ENCODE assay signal across 18 mouse cellular contexts in genomic region chr12:73347202-73347601, GRCm38 (mm10).
"Had no signal": no experiment of that assay in that cellular context is flagged by ENCODE, and none has a peak within 500 bp of the region (broad histone marks: within the 10 kb centered on the region; RNA-seq: fewer than 3 reads in every experiment).

No protein-coding gene starts in this region.

- H3K4me2 ChIP-seq: lung, embryonic 15.5 days; midbrain, embryonic 11.5 days; midbrain, embryonic 13.5 days; midbrain, embryonic 15.5 days; neural tube, embryonic 13.5 days; neural tube, embryonic 15.5 days; stomach, embryonic 15.5 days had no signal

- H3K36me3 ChIP-seq: midbrain, embryonic 15.5 days; stomach, embryonic 15.5 days had no signal

- DNase-seq: liver, postnatal 0 days; lung, adult 2 months; lung, postnatal 14 days; right cerebral cortex, postnatal 14 days; thymus, adult 2 months; thymus, postnatal 25 days; thymus, postnatal 4 days had no signal

- H3K9ac ChIP-seq: liver, postnatal 0 days; lung, embryonic 15.5 days; midbrain, embryonic 13.5 days; midbrain, embryonic 15.5 days; neural tube, embryonic 13.5 days; neural tube, embryonic 15.5 days; stomach, embryonic 15.5 days had no signal

- H3K9me3 ChIP-seq: lung, embryonic 15.5 days; megakaryocyte, embryonic 14.5 days; midbrain, embryonic 13.5 days; midbrain, embryonic 15.5 days; neural tube, embryonic 13.5 days; neural tube, embryonic 15.5 days; stomach, embryonic 15.5 days had no signal

- H3K27ac ChIP-seq: lung, embryonic 15.5 days; macrophage; midbrain, embryonic 13.5 days; midbrain, embryonic 15.5 days; neural tube, embryonic 13.5 days; neural tube, embryonic 15.5 days; stomach, embryonic 15.5 days; stomach, postnatal 0 days had no signal

- ATAC-seq: liver, postnatal 0 days; lung, postnatal 0 days; midbrain, embryonic 13.5 days; midbrain, embryonic 15.5 days had no signal

- H3K27me3 ChIP-seq: lung, embryonic 15.5 days; megakaryocyte, embryonic 14.5 days; midbrain, embryonic 13.5 days; midbrain, embryonic 15.5 days; neural tube, embryonic 13.5 days; neural tube, embryonic 15.5 days; stomach, embryonic 15.5 days had no signal

- H3K4me1 ChIP-seq: lung, embryonic 15.5 days; midbrain, embryonic 13.5 days; midbrain, embryonic 15.5 days; neural tube, embryonic 15.5 days; stomach, embryonic 15.5 days had no signal

- H3K4me3 ChIP-seq: lung, embryonic 15.5 days; megakaryocyte, embryonic 14.5 days; midbrain, embryonic 13.5 days; midbrain, embryonic 15.5 days; neural tube, embryonic 13.5 days; neural tube, embryonic 15.5 days; stomach, embryonic 15.5 days had no signal
